9 mouse cellular contexts compared by ENCODE assay signal in the genomic region with DNA sequence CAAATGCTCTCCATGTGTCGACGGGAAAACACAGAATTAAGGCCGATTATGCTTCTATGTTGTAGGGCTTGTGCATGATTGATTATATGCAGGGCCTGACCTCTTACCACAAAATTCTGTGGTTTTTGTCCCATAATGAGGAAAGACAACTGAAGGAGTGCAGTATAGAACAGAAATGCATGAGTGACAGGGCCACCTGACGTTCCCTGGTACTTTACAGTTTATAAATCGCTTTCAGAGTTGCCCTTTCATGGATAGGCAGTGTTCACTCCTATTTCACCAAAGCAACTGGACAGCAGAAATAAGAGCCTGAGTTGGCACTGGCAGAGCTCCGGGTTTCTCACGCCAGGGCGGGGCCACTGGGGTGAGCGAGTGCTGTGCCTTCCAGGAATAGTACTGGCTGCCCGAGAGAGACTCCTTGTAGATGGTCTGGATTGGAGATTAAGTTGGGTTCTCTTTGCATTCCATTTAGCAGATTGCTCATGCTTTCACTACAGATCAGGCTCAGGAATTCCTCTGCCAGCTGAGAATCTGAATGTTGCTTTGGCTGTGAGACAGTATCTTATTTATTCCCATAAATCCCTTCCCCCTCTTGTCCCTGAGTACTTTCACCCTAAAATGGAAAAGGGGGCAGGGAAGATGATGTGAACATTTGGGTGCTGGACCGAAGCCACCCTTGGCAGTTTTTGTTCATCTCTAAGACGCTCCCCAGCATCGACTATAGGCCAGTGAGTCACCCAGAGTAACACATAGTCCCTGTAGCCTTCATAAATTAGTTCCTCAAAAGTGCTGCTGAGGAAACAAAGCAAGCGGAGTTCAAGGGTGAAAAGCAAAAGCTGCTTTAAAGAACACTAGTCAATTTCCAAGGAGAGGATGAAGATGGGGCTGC.
A peak's percentile ranks its signal among the peaks of the same experiment; 100 is the strongest.
DNase-seq lines count a peak whose midpoint lies in the region; ATAC-seq and TF ChIP-seq lines count a peak whose summit lies in the region.
"Had no signal": no experiment of that assay in that cellular context is flagged by ENCODE, and none has a peak within 500 bp of the region (broad histone marks: within the 10 kb centered on the region; RNA-seq: fewer than 3 reads in every experiment).

No protein-coding gene starts in this region.

- intact Hi-C loops in left cerebral cortex, postnatal 4 days (cut with DNase I): no loop called here
- intact Hi-C loops in left cerebral cortex, adult 2 months (cut with DNase I): loop anchor here (5.0 kb wide), 2 partner anchors 98 to 127 kb away; a partner anchor contains a TSS
- intact Hi-C loops in gastrocnemius, adult 2 months (cut with DNase I): no loop called here

- no peaks in the 10 kb centered on the region for H3K36me3 ChIP-seq in limb, embryonic 14.5 days (ENCODE audit: control insufficient read depth, insufficient read depth, low read length)
- H3K36me3 ChIP-seq in hindbrain, embryonic 10.5 days: no peaks in the 10 kb centered on the region
- H3K36me3 ChIP-seq: limb, embryonic 12.5 days had no signal

- H3K4me3 ChIP-seq in left cerebral cortex, adult 2 months: no peak overlapping the region
- peak overlapping the region; percentile 42 for H3K4me3 ChIP-seq in gastrocnemius, adult 2 months
- no peak overlapping the region for H3K4me3 ChIP-seq in limb, embryonic 14.5 days (replicated peaks; ENCODE audit: low read length)
- H3K4me3 ChIP-seq in hindbrain, embryonic 10.5 days: no peak overlapping the region
- H3K4me3 ChIP-seq: limb, embryonic 12.5 days had no signal

- WGBS in limb, embryonic 14.5 days: 69% methylated on average over 14 of the region's 14 CpGs
- WGBS in hindbrain, embryonic 10.5 days: 78% methylated on average over 14 of the region's 14 CpGs

- no peak for TF ChIP-seq POLR2A in limb, embryonic 14.5 days (IDR thresholded peaks at IDR 0.05; ENCODE audit: borderline replicate concordance, extremely low read depth, insufficient read depth, insufficient read length)

- no peak for TF ChIP-seq CTCF in left cerebral cortex, adult 2 months (IDR thresholded peaks at IDR 0.05)
- no peak for TF ChIP-seq CTCF in gastrocnemius, adult 2 months (IDR thresholded peaks at IDR 0.05)

- peak; percentile 38 for DNase-seq in left cerebral cortex, postnatal 4 days
- no peak for DNase-seq in left cerebral cortex, adult 2 months (ENCODE audit: extremely low spot score in 1 of 2, low spot score in 2 of 2)
- DNase-seq in cerebellum, adult 11-12 months: peak; percentile 3
- DNase-seq in gastrocnemius, adult 2 months: peak; percentile 79
- peak; percentile 11 for DNase-seq in limb, embryonic 14.5 days (ENCODE audit: low spot score)
- DNase-seq in urinary bladder, postnatal 25 days (ENCODE audit: low spot score): no peak
- no peak for DNase-seq in hindbrain, embryonic 10.5 days (ENCODE audit: low spot score)
- no peak for DNase-seq in spleen, adult 18-20 months

- no peaks in the 10 kb centered on the region for H3K4me1 ChIP-seq in limb, embryonic 14.5 days (ENCODE audit: control insufficient read depth, insufficient read depth, low read length)
- peaks cover 7% of the 10 kb centered on the region; the same call in 1 of the 2 replicates for H3K4me1 ChIP-seq in hindbrain, embryonic 10.5 days (replicated peaks)

- no peak overlapping the region for H3K4me2 ChIP-seq in limb, embryonic 14.5 days (replicated peaks; ENCODE audit: low read depth, low read length, severe bottlenecking)
- H3K4me2 ChIP-seq: limb, embryonic 12.5 days had no signal

- H3K27me3 ChIP-seq in limb, embryonic 14.5 days (ENCODE audit: control insufficient read depth, insufficient read depth, low read length): no peaks in the 10 kb centered on the region; the same call in 1 of the 2 replicates
- peaks cover 53% of the 10 kb centered on the region for H3K27me3 ChIP-seq in hindbrain, embryonic 10.5 days (ENCODE audit: insufficient read depth, poor library complexity, severe bottlenecking)

- H3K9ac ChIP-seq in limb, embryonic 14.5 days (ENCODE audit: low read depth, low read length, severe bottlenecking): no peak overlapping the region
- H3K9ac ChIP-seq: limb, embryonic 12.5 days had no signal

- peak; percentile 57; the same call in 1 of the 2 replicates for ATAC-seq in limb, embryonic 14.5 days (ENCODE audit: low FRiP score, low read depth)

- no peaks in the 10 kb centered on the region for H3K9me3 ChIP-seq in limb, embryonic 14.5 days (ENCODE audit: control insufficient read depth, low read length)
- H3K9me3 ChIP-seq in hindbrain, embryonic 10.5 days: no peaks in the 10 kb centered on the region
- H3K9me3 ChIP-seq: limb, embryonic 12.5 days had no signal

- no peak overlapping the region for H3K27ac ChIP-seq in left cerebral cortex, adult 2 months
- H3K27ac ChIP-seq in gastrocnemius, adult 2 months: no peak overlapping the region
- no peak overlapping the region for H3K27ac ChIP-seq in limb, embryonic 14.5 days (replicated peaks; ENCODE audit: low read depth, low read length)
- no peak overlapping the region for H3K27ac ChIP-seq in hindbrain, embryonic 10.5 days

Comparison
In these comparisons a context has a peak if more than half of its experiments do, and no peak if none do; other contexts are left out.
1. DNase-seq: peak in left cerebral cortex, postnatal 4 days (single experiment), cerebellum, adult 11-12 months (single experiment), gastrocnemius, adult 2 months (single experiment) and limb, embryonic 14.5 days (single experiment); none in left cerebral cortex, adult 2 months (0 of 2), urinary bladder, postnatal 25 days (single experiment), hindbrain, embryonic 10.5 days (single experiment) and spleen, adult 18-20 months (0 of 2).